Mouse (Mus musculus): ENCODE measurements at regions not wholly inside any gene's neighbourhood (a gene's known extent, or its start where the extent isn't known, plus 50 kb on each side); places are given as distances from the start of the nearest gene placed in this dataset.

DNA sequence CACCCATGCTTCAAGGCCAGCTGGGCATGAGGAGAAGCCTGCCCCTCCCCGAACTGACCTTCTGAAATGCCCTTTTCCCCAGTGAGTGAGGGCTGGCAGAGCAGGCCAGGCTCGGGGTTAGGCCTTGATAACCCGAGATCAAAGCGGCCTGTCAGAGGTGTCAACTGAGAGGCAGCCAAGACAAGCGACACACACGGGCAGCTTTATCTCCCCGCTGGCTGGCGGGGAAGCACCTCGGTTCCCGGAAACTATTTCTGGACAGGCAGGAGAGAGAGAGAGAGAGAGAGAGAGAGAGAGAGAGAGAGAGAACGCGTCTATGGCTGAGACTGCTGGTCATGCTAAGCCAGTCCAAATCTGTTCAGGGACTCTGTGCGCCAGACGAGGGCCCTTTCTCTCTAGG is 95.3 kb upstream of the Tbx3 start:
- no peak for DNase-seq (ENCODE audit: low read depth)

GRCm38 (mm10) chr5:119579288-119579687 is 91.2 kb upstream of the Tbx3 start:
- no peak for DNase-seq (ENCODE audit: low read depth)

DNA sequence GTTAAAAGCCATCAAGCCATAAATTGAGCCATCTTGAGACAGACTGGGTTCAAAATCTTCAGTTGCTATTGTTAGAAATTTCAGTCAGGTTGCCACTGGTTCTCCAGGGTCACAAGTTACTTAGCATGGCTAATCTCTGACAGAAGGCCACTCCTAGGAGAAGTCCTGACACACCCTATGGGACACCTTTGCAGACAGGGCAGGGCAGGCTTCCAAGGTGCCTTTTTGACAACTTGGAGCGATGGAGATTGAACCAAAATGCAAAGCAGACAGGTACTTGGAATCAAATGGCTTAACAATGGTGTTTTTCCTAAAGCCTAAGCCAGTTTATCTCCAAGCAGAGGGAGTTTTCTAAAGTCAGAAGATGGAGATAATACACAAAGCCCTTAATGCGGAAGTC is 90.7 kb upstream of the Tbx3 start:
- DNase-seq (ENCODE audit: low read depth) = no peak

GRCm38 (mm10) chr5:119580395-119580794 is 90.1 kb upstream of the Tbx3 start:
- no peak for DNase-seq (ENCODE audit: low read depth)

DNA sequence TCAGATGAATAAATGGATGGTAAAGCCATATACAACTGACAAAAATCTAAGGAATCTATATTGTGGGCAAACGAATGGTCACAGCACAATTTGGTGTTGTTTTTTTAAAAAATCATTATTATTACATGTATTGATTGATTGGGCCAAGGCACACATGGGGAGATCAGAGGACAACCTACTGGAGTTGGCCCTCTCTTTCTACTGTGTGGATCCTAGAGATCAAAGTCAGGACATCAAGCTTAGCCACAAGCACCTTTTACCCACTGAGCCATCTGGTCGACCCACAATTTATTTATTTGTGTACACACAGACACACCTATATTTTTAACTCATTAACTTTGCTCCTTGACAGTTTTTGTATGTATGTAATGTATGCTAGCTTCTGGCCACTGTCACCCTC is 89.7 kb upstream of the Tbx3 start:
- no peak for DNase-seq (ENCODE audit: low read depth)

DNA sequence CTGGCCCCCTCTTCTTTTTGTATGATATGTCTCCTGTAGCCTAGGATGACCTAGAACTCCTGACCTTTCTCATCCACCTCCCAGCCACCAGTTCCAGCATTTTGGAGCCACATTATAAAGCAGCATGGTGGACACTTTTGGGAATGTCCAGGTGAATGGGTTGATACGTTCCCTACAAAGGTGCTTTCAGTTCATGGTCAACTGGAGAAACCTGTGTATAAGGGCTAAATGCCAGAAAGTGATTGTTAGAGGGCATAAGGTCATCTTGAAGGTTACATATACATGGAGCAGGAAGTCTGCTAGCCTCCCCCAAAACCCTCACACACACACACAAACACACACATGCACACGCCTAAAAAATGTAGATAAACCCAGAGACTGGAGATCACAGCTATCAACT is 86.1 kb upstream of the Tbx3 start:
- no peak for DNase-seq (ENCODE audit: low read depth)

- DNase-seq (ENCODE audit: low read depth) = no peak
These were observed 85.6 kb upstream of the Tbx3 start for GRCm38 (mm10) chr5:119584914-119585313.

GRCm38 (mm10) chr5:119586391-119587058 is 83.9 kb upstream of the Tbx3 start:
- no peak for DNase-seq (ENCODE audit: low read depth)

GRCm38 (mm10) chr5:119587239-119587811 is 83.1 kb upstream of the Tbx3 start:
- DNase-seq (ENCODE audit: low read depth) = no peak

DNA sequence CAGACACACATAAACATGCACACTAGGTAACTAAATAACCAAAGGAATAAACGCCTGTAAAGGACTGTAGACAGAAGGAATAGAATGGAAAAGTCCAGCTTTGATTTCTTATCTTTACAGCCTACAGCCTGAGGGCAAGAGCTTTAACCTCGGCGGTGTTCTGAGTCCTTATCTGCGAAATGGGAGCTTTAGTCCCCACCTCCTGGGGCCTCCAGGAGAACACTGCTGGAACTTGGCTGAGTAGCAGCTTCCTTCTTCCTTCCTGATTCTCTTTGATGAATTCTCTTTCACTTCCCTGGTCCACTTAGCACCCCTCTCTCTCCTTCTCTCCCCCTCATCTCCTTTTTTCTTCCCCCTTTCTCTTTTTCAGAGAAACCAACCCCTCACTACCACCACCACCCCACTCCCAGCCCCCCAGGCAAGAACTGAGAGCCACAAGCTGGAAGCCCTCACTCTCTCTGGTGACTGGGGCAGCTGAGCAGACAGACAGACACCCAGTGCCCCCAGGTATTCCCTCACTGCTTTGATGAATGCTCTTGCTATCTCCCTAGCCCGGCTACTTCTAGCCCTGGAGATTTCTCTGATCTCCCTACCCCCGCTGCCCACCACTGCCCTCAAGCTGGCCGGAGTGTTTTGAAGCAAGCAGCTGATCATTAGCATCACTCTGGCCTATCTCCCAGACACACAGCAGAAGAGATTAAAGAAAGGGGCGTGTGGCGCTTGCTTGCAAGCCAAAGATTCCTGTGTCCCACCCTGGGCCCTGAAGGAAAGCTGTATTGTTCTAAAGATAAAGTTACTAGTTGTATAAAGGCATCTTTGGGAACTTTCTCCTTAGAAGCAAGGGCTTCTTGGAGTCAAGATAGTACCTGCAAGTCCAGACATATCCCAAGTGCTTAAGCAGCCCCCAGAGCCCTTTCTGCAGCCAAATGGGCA is 81.9 kb upstream of the Tbx3 start:
- no peak for DNase-seq (ENCODE audit: low read depth)

GRCm38 (mm10) chr5:119591271-119591670 is 79.2 kb upstream of the Tbx3 start:
- DNase-seq (ENCODE audit: low read depth) = no peak

- no peak for DNase-seq (ENCODE audit: low read depth)
These were observed 77.6 kb upstream of the Tbx3 start for GRCm38 (mm10) chr5:119592891-119593290.

DNA sequence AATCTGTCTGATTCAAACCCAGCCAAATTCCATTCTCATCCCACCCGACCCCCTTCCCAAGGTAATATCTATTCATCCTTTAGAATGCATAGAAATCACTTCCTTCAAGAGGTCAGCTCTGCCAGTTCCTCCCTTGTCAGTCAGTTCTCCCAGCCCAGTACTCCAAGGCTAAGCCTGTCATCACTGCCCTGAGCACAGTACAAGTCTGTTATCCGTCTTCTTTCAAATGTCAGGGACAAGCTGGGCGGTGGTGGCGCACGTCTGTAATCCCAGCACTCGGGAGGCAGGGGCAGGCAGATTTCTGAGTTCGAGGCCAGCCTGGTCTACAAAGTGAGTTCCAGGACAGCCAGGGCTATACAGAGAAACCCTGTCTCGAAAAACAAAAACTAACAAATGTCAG is 75.9 kb upstream of the Tbx3 start:
- DNase-seq (ENCODE audit: low read depth) = no peak

GRCm38 (mm10) chr5:119596295-119596993 is 74.0 kb upstream of the Tbx3 start:
- DNase-seq (ENCODE audit: low read depth) = no peak

DNA sequence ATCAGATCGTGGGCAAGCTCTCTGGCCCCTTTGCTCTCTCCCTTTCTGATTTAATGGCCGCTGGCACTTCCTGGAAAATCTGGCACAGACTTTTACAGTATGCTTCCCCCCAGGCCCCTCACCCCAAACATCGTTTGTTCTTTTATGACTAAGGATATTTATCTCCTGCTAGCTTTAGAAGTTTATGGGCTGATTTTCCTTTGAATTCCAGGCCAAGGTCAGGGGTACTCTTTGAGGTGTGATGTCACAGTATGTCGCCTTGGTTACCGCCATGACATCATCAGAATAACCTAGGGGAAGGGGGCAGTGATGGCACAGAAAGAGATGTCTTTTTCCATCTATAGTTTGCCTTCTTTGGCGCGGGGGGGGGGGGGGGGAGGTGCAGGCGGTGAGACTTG is 73.5 kb upstream of the Tbx3 start:
- DNase-seq (ENCODE audit: low read depth) = no peak

- no peak for DNase-seq (ENCODE audit: low read depth)
These were observed 72.9 kb upstream of the Tbx3 start for GRCm38 (mm10) chr5:119597530-119597929.

GRCm38 (mm10) chr5:119598166-119598565 is 72.3 kb upstream of the Tbx3 start:
- no peak for DNase-seq (ENCODE audit: low read depth)

DNA sequence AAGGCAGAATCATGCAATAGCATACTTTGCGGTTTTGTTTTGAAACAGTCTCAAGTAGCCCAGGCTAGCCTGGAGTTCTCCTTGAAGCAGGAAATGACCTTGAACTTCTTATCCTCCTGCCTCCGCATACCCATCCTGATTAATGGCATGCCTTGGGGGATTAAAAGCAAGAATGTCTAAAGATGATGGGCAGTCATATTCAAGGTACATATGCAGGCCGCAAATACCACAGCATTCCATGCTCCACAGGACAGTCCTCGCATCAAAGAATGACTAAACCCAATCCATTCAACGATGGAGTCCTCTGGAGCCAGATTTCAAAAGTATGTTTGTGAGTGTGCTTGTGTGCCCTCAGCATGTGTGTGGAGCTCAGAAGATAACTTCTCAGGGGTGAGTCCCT is 69.1 kb upstream of the Tbx3 start:
- DNase-seq (ENCODE audit: low read depth) = no peak

DNA sequence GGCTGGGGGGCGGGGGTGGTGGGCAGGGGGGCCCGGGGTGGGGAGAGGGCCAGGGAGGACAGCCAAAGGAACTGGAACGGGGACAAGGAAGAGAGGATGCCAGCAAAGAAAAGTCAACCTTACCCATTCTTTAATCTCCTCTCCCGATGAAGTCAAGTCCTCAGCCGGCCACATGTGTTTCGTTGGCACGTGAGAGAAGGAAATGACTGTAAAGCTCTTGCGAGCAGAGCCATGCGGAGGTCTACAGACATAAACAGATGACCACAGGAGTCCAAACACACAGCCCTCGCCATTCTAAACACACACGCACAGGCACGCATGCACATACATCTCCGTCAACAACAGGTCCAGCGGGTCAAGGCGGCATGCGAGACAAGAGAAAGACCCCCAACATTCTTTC is 68.5 kb upstream of the Tbx3 start:
- DNase-seq (ENCODE audit: low read depth) = no peak

- DNase-seq (ENCODE audit: low read depth) = no peak
These were observed 65.0 kb upstream of the Tbx3 start for GRCm38 (mm10) chr5:119605444-119605843.

GRCm38 (mm10) chr5:119613413-119613812 is 57.1 kb upstream of the Tbx3 start:
- no peak for DNase-seq (ENCODE audit: low read depth)

GRCm38 (mm10) chr5:119613981-119614770 is 56.3 kb upstream of the Tbx3 start:
- no peak for DNase-seq (ENCODE audit: low read depth)
